Mouse (Mus musculus) embryo, embryonic 11 days (tissue): ENCODE measurements at regions not wholly inside any gene's neighbourhood (a gene's known extent, or its start where the extent isn't known, plus 50 kb on each side); places are given as distances from the start of the nearest gene placed in this dataset.

Experiments used
- DNase-seq: peaks from one replicate; pipeline ENCODE4 v3.0.0-alpha.2; 2015

- no peak for DNase-seq
Observed at GRCm38 (mm10) chr13:84763916-84764315, 425.3 kb upstream of the Ccnh start.

GRCm38 (mm10) chr13:84771956-84772355 is 417.3 kb upstream of the Ccnh start:
- DNase-seq = no peak

- DNase-seq = peak; percentile 37
Observed at GRCm38 (mm10) chr13:84783017-84783937, 405.9 kb upstream of the Ccnh start.

- DNase-seq = no peak
Observed at GRCm38 (mm10) chr13:84804241-84804980, 384.8 kb upstream of the Ccnh start.

- DNase-seq = no peak
Observed at GRCm38 (mm10) chr13:84805190-84805589, 384.0 kb upstream of the Ccnh start.

- no peak for DNase-seq
Observed at GRCm38 (mm10) chr13:84809605-84810004, 379.6 kb upstream of the Ccnh start.
